Mouse (Mus musculus) NIH3T3 (cell line): ENCODE results near the gene Smim15.
A peak's percentile ranks its signal among the peaks of the same experiment; 100 is the strongest.

Experiments used
- DNase-seq: peaks from one replicate; pipeline ENCODE4 v3.0.0-alpha.2; 2012; ENCODE audit warnings: low read depth

Smim15 gene

DNA sequence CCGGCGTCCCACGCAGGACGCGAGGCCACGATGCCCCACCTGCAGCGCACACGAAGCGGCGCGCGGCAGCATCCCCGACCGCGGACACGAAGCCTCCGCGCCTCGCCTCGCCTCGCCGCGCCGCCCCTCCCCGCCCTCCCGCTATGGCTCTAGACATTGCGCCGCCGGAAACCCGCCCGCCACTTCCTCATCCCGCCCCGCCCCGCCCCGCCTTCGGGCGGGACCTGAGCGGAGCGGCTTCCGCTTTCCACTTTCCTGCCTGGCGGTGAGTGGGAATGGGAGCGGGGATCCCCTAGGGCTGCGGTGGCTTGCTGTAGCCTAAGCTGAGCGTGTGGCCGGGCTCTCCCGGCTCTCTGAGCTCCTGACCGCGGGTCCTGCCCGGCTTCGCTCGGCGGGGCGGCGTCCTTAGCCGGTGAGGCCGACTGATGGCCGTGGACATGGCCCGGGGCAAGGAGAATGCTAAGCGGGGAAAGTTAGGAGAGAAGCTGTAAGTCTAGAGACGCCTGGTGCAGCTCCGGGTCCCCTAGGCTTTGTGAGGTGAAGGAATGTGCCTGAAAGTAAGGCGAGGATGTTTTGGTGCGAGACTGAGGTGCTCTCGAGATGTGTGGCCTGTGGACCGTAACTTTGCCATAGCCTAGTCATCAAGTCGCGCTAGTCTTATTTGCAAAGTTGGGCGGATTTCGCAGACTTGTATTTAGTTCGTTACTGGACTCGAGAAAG is at the start of gene Smim15:
Gene Smim15, plus strand, starts transcription at position 225 of the 720 bp plus-strand sequence.
- peak; percentile 92 for DNase-seq

DNA sequence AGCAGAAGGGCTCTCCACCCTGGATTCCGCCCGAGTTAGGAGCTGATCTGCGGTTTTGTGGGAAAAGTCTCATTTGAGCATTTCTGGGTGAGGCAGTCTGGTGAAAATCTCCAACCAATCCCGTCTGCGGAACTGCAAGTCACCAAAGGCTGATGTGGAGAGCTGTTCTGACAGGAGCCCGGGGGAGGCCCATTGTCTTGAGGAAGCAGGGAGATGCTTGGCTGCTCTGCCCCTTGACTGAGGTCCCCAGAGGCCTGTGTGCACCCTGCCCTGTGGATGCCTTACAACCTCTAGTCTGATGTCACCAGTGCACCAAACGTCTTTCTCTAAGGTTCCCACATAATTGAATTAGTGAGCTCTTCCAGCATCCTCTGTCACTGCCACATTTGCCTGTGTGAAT is 49.0 kb upstream of the Smim15 start:
- no peak for DNase-seq

DNA sequence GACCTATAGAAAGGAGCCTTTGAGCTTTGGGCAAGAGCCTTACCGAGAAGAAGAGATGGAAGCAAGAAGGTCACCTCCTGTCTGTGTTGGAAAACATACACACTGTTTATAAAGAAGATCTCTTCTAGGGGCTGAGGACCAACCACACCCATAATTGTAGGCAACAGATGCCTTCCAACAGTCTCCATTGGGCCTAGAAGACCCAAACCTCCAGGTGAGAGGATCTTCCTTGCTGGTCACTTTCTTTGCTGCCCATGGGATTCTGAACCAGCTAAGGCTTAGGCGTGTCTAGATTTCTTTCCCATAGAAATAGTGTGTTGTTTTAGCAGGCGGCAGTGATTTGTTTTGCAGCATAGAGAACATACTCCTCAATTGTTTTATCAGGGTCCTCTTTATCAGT is 47.9 kb upstream of the Smim15 start:
- DNase-seq = no peak

DNA sequence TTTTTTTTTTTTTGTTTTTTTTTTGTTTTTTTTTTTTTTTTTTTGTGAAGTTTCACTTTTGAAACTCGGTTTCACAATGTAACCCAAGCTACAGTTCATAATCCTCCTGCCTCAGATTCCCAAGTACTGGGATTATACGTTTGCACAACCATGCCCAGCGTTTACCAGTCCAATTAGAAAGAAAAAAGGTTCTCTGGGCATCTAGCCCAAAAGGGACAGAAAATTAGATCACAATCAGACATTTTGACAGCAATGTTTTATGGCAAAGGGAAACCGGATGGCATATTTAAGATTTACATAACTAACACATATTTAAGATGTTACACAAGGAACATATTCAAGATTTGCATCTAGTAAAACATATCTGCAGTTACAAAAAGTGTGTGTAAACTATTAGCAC is 36.4 kb upstream of the Smim15 start:
- peak; percentile 7 for DNase-seq

DNA sequence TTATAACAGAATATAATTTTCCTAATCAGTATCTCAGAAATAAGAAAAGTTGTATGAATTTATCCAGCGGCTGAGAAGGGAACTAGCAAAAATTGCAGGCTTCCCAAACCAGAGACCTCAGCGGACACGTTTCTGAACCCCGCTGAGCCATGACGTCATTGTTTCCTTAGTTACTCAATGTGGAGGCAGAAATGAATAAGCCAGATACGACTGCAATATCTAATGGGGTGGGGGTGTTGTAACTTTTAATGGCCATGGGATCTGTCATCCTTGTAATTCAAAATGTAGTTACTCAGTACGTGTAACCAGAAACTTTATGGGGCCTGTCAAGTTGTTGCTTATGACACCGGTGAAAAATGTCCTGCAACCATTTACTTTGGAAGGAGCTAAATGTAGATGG is 31.1 kb upstream of the Smim15 start:
- no peak for DNase-seq

DNA sequence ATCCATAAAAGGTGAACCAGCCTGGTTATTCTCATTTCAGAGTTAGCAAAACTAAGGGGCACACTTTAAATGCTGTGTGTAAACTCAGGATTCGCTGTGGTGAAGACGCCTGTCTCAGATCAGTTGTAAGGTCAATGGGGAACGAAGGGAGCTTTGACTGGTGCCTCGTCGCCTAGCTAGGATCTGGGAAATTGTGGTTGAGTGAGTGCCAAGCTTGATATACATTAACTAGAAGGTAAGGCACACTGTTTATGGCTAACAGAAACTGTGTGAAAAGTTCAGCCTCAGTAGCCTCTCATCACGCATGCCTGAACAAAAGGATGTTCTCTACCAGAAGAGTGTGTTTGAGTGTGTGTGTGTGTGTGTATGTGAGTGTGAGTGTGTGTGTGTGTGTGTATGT is 30.4 kb upstream of the Smim15 start:
- DNase-seq = no peak

DNA sequence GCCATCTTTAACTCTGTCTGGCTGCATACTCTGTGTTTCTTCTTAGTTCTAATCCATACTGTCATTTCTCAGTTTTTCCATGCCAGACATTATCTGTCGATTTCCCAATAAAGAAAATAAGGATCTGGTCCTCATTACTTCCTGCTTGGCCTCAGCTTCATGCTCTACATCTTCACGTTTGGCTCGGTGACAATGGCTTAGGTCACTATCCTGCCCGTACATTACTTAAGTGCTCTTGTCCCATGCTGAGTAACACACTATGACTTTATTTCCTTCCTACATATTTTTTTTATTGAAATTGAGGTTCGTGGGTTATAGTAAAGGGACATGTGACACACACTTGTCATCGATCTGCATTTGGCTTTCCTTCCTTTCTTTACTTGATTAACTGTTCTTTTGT is 29.1 kb upstream of the Smim15 start:
- DNase-seq = peak; percentile 12

DNA sequence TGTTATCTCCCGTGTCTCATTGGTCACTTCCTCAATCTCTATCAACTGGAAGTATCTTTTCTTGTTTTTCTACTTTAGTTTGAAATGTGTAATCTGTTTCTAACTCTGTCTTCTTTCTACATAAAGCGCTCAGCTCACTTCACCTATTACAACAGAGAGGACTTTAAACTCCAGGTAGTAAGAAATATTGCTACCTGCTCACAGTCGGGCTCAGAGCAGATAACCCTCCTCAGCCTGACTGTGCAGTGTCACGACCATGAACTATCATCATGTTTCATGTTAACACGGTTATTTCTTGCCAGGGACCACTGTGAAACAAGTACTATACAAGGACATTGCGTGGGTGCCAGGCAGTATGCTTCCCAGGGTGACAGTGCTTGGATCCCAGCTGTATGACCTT is 26.9 kb upstream of the Smim15 start:
- DNase-seq = no peak

DNA sequence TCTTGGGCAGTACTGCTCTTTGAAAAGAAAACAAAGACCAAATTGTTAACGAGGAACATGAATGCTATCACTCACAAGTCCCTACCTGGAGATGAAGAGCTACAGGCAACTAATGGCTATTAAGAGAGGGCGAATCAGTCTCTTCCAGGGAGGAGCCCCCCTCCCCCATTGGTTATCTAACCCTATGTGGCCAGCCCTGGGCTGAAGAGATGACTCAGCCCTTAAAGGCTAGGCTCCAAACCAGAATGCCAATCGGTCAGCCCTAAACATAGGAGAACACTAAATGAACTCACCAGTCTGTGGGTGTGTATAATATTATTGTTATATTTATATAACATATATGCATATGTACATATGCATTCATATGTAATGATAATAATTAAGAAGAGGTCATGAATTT is 18.4 kb upstream of the Smim15 start:
- DNase-seq = peak; percentile 70

DNA sequence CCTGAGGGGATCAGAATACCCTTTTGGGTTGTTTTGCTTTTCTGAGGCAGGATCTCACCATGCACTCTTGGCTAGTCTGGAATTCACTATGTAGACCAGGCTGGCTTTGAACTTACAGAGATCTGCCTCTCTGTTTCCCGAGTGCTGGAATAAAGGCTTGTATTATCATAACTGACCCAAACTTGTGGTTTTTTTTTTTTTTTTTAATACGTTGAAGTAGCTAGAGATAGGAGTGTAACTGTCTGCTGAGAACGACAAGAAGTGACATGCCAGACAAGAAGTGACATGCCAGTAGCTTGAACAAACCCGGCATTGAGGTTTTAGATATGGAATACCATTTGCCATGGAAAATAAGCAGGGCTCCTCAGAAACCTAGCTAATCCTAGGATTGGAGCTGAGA is 11.5 kb upstream of the Smim15 start:
- DNase-seq = no peak

DNA sequence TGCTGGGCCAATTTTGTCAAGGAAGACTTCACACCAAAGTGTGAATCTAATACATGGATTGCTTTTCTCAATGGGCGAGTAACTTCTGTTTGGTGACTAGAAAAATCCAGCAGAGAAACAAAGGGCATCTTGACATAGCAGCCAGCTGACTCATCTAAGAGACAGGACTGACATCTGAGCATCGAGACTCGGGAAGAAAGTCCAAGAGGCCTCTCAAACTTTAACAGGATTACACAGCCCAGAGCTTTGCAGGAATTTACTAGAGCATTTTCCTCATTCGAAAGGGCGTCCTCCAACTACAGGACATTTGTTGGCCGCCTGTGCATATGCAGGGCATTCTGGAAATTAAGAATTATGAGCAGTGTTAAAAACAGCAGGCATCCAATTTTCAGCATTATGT is 4.9 kb upstream of the Smim15 start:
- peak; percentile 28 for DNase-seq

DNA sequence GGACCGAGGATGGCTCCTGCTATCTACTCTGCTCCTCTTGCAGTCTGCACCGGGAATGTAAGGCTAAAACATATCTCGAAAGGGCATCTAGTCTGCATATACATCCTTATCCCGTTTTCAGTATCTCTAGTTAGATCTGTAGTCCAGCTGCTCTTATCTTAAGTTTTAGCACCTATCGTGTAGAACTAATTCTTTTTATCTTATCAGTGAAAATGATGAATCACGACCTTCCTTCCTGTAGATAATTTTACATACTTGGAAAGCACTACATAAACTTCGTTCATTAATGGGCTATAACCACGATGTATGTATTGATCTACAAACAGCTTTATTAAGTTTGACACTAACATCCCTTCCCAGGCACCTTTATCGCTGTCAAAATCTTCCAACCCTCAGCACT is 4.3 kb upstream of the Smim15 start:
- DNase-seq = no peak

DNA sequence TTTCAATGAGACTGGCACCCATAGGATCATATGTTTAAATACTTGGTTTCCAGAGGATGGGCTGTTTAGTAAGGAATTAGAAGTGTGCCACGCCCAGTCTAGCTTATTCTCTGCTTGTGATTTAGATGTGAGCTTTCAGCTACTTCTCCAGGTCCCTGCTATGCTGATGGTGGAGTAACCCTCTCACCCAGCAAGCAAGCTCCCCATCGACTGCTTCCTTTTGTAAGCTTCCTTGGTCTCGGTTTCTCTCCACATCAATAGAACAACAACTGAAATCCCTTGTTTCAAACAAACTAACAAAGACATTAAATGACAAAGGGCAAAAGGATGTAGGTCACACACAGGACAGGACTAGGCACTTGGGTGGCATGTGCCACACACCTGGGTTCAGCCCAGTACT is 3.8 kb upstream of the Smim15 start:
- no peak for DNase-seq

DNA sequence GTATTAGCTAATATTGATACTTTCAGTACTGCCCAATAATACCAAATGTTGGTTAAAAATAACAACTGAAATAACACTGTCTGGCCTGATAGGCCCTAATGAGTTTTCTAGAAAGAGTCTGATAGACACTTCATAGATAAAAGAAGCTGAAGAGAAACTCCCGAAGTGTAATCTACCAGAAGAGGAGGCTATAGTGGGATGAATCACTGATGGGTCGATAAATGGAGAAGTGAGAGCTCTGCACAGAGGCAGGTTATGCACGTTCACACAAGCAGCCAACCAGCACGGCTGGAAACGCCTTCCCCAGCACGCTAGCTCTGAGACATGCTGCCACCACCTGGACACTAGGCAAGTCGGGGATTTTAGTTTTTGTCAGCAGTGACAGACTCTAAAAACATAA is 2.9 kb upstream of the Smim15 start:
- DNase-seq = peak; percentile 83

DNA sequence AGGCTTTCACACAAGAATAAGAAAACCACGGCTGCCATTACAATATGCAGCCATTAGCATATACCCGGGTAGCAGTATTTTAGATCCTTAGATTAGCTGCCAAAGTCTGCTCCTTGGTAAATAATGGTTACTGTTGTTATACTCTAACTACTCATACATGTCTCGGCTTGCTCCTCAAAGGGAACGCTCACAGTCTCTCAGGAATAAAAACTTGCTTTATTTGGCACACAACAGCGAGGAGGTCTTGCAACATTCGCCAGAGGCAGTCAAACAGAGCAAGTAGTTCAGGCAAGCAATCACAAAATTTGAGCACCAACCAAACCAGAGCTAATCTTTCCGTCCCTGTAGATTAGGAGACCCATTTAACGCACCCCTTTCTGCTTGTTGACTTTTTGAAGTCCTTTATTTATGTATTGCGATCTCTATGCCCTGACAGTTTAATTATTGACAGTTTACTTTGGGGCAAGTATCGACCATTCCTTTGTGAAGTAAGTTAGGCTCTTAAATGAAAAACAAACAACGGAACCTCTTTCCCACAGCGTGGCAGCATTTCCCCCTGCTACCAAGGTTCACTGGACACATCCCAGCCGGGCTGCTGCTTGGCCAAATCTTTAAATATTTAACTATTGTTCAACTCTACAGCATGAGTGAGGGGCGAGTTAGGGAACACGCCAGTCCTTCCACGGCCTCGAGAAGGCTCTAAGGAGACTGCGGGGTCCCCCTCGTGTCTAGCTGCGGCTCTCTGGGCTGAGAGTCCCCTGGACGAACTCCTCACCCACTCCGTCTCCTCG is 620 bp upstream of the Smim15 start:
- DNase-seq = peak; percentile 80

DNA sequence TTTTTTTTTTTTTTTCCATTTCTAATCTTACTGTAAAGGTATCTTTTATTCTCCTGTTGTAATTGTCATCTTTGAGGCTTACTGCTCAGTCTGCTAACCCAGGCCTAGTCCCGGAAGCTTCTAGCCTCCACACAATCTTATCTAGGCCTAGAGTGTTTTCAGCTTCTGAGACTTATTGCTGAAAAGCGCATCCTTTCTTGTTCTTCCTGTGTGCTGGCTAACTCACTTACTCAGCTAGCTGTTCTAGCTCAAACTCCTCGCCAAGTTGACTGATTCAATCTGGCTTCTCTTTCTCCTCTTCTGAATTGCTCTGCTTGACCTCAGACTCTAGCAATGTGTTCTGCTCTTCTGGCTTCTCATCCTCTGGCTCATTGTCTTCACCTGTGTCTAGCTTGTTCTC is 1.4 kb downstream of the Smim15 start:
- no peak for DNase-seq

DNA sequence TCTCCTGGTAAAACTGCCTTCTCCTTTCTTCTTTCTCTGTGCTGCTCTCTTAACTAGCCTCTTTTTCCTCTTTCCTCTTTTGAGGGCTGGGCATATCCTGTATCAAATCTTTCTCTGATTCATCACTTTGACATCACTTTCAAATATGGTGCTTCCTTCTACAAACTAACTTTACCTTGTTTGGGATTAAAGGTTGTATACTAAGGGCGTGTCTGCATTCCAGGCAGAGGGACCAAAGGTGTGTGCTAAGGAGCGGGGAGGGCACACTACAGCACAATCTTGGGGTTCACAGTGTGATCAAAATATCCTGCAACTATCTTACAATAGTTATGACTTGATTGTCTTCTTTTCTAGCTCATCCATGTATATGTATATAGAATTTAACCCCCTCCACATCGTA is 1.8 kb downstream of the Smim15 start:
- no peak for DNase-seq

DNA sequence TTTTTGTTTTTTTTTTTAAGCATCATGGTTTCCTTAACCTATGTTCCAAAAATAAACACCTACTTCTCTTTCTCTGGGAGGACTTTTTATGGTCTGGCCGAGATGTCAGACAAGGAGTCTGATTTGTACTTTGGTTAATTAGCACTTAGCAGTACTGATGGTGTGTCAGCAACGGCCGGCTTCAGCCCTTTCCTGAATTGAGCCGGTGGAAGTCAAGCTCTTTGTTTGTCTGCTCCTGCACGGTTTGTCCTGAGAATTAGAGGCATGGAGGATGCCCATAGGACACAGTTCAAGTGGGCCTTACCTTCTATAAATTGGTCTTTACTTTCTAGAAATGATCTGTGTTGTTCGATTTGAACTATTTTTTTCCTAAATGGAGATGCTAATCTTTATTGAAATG is 2.6 kb downstream of the Smim15 start:
- no peak for DNase-seq

DNA sequence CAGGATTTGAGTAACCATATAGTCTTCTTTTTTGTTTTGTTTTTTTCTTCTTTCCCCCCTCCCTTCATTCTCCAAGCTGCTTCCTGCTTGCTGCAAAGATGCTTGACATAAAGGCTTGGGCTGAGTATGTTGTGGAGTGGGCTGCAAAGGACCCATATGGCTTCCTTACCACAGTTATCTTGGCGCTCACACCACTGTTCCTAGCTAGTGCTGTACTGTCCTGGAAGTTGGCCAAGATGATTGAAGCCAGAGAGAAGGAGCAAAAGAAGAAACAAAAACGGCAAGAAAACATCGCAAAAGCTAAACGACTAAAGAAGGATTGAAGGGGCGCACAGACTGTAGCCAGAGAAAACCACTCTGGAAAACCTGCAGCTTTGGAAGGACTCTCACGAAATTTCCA is 3.1 kb downstream of the Smim15 start:
- peak; percentile 17 for DNase-seq

DNA sequence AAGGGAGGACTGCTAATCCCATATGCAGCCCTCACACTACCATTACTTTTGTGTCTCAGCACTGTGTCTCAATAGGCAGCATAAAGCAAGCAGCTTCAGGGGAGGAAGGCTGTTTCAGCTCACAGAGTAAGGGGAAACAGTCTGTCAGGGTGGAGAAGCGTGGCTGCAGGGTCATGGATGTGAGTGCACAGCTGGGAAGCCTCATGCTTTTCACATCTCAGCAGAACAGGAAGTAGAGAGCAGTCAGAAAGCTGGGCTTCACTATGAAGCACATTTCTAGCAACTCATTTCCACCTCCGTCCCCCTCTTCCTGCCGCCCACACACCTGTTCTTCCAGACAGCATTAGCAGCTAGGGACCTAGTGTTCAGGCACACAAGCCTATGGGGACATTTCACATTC is 12.7 kb downstream of the Smim15 start:
- no peak for DNase-seq

DNA sequence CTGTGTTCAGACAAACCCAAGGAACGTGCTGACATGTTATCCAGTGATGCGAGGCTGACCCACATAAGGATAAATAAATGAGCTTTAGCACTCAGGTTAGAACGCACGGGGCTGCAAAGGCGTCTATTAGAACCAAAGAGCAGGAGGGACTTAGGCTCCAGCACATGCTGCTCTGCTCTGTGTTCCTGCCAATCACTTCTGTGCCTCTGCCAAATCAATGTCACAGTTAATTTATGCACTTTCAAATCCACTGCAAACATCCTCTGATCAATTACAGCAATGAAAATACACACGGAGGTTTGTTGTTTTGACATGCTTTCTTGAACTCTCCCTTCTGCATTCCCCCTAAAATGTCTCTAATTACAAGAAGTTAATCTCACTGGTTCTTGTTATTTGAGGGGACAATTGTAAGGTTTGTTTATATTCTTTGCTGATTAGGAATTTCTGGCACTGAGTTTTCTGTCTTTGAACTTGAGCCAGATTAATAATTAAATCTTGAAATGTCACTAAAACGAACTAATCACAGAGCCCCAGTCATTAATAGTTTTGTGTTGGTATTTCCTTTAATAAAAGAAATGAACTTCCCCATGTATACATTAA is 16.1 kb downstream of the Smim15 start:
- DNase-seq = no peak

DNA sequence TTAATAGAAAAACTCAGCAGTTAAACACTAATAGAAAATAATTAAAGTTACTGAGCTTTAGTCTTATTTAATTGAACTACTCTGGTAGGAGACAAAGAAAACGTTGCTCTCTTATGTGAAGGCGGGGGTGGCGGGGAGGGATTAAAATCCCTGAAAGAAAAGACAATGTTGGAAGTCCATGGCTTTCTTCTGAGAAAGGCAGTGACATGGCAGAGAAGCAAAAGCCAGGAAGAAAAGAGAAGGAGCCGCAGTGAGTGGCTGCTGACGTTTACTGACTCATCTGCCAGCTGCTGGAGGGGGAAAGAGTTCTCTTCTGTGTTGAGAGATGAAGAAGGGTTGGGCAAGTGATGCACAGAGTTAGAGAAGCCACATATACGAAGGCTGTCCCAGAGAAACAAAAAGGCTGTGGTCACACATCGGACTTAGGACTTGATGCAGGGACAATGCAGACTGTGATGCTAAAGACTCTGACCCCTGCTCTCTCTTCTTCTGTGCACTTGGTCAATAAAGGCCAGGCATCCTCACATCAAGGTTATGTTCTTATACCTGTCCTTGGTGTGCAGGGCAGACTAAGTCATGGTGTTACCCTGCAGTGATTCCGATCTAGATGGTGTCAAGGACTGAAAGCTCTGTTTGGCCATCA is 16.8 kb downstream of the Smim15 start:
- DNase-seq = no peak

DNA sequence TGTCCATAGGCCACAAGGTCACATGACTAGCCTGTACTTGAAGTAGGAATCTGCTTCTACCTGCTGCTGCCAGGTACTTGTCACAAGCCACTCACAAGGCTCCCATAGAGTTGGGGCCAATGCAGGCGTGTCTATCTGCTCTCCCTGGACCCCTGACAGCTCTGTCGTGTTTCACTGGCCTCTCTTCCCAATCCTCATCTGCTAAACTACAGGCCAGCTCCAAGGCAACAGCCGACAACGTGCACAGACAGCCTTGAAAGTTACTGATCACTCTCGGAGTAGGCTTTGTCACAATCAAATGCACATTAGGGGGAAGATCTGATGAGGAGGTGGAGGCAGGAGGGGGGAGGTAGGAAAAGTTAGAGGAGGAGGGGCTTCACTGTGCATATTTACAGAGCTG is 18.7 kb downstream of the Smim15 start:
- DNase-seq = no peak
